Mouse (Mus musculus) mouse embryonic stem cell (cell line): ENCODE results near the gene Tgif2.
"Not testable (repeated sequence)": the region's sequence is repeated elsewhere in the genome, so short reads cannot be mapped to it uniquely, and the experiment has no call there.

Source experiments
- in situ Hi-C, 2 experiments: fragments of 300-500 bp; cut with MboI; formaldehyde crosslinking; loops; 1 replicate in 1 of 2; 3 replicates in 1 of 2; pipeline ENCODE4 v1.14.3; 2019 to 2020; ENCODE audit warnings: low sequenced_read_pairs in 2 of 2, low pct_unique_long_range_greater_than_20kb in 1 of 2, mixed read lengths in 1 of 2; ENCODE audit not compliant: unreplicated experiment in 1 of 2

Gene Tgif2

DNA sequence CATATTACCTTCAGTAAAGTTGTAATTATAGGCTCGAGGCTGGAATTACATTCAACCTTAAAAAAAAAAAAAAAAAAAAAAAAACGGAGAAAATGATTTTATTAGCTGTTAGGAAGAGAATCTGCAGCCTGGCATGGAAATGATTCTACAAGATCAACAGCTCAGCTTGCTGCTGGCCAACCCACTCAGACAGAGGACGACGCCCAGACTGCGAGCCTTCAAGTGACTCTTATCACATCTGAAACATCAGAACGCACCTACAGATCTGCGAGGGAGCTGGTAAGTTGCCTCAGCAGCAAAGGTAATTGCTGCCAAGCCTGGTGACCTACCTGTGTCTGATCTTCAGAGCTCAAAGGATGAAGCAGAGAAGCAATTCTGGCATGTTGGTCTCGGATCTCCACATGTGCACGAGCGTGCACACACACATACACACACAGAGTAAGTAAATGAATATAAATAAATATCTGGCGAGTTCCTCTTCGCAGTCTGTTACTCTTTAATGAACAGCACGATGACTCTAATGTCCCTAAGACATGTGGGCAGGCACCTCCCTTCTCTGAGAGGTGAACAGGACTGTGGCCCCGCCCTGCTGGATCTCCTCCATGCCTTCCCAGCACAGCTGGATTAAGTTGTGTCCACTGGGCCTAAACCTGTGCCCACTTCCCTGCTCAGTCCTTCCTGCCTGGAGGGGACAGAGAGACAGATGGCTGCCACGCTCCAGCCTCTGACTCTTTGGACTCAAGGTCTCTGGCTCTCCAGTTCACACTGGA, 54.9 kb downstream of the Tgif2 start:
- in situ Hi-C loops = loop anchor here in 1 of 2 experiments (5.0 kb wide), 1 partner anchor 43 kb away; no protein-coding TSS in a partner anchor

DNA sequence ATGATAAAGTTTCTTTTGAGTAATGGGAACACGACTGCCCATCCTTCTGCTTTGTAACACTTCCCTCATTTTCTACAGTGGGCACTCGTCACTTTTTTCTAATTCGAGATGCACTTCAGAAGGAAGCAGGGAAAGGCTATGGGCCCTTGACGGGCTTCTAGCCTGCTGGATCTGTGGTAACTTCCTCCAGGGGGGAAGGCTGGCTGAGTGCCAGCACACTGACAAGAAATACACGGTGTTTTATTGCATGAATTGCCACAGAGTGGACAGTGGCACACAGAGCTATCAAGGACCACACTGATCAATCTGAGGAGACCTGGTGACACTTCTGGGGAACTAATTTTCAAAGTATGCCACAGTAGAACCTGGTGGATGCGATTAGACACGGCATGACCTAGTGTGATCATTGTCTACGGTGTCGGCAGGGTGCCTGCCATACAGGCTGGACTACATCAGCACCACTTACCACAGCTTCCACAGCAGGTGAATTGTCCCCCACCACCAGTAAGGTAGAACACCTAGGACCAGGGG, 56.6 kb downstream of the Tgif2 start:
- in situ Hi-C loops = loop anchor here in 1 of 2 experiments (5.0 kb wide), 1 partner anchor 41 kb away; no protein-coding TSS in a partner anchor

DNA sequence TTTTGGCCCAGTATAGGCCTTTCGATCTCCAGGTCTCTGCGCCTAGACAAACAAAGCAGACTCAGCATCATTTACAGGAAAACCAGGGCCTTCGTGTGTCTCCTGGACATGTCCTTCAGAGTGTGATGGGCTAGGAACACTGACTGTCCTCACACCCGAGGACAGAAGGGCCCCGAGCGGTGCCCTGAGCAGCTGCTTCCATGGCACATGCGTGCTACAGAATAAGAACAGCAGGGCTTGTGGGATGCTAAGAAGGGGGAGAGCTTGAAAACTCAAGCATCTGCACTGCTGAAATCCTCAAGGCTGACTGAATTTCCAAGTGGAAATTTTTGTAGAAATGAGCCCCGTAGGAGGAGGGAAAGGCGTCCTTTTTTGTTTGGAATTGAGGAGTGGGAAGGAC, 57.2 kb downstream of the Tgif2 start:
- in situ Hi-C loops = loop anchor here in 1 of 2 experiments (5.0 kb wide), 1 partner anchor 40 kb away; no protein-coding TSS in a partner anchor

DNA sequence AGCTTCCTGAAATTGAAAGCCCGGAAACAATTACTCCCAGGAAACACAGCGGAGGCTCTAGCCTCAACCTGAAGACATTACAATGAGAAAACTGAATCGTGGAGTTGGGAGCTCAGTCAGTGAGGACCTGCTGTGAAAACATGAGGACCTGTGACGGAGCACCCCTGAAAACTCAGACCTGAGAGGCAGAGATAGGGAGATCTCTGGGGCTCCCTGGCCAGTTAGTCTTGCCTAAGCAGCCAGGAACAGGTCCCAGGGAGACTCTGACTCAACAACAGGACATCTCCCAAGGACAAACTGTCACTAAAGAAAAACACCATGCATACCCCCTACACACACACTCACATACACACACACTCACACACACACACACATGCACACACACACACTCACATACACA, 58.6 kb downstream of the Tgif2 start:
- in situ Hi-C loops = loop anchor here in 1 of 2 experiments (5.0 kb wide), 1 partner anchor 39 kb away; no protein-coding TSS in a partner anchor

DNA sequence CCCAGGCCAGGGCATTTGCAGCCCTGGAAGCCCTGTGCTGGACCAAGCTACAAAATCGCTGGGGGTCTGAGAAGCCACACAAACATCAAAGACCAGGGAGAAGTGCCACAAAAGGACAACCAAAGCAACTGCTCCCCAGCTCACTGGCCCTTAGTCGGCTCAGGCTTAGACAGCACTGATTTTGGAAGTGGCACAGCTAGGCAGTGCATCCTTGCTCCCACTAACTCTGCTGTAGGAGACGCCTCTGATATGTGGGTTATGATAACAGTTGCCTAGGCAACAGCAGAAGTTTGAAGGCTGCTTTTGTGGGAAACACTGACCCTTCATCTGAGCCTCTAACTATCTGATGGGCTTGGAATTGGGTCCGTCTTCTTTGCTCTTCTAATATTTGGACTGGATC, 59.4 kb downstream of the Tgif2 start:
- in situ Hi-C loops = loop anchor here in 1 of 2 experiments (5.0 kb wide), 1 partner anchor 38 kb away; no protein-coding TSS in a partner anchor

DNA sequence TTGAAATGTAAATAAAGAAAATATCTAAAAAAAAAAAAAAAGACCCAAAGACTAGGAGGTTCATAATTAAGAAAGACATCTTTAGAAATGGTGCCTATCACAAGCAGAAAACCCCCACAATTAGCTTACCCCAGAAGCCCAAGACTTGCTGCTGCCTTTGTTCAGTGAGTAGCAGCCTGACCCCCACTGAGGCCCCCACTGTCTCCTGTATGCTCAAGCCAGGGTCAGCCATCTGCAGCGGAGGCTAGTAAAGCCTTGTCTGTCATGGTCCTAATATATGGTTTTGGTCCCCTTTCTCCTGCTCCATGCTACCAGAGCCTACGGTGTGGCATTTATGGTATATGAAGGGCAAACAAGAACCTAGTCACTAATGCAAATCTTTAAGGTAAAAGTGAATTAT, 61.5 kb downstream of the Tgif2 start:
- in situ Hi-C loops = no loop called here

DNA sequence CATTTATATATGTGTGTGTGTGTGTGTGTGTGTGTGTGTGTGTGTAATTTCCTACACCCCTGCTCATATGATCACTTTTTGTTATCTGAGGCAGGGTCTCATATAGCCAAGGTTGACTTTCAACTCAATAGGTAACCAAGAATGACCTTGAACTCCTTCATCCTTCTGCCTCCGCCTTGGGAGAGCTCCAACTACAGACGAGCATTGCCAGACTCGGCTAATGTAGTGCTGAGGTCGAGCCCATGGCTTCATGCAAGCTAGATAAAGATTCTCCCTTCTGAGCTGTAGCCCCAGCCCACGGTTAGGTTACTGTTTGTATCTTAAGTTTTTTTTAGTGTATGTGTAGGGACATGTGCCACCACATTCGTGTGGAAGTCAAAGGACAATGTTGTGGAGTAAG, 62.1 kb downstream of the Tgif2 start:
- in situ Hi-C loops = no loop called here

DNA sequence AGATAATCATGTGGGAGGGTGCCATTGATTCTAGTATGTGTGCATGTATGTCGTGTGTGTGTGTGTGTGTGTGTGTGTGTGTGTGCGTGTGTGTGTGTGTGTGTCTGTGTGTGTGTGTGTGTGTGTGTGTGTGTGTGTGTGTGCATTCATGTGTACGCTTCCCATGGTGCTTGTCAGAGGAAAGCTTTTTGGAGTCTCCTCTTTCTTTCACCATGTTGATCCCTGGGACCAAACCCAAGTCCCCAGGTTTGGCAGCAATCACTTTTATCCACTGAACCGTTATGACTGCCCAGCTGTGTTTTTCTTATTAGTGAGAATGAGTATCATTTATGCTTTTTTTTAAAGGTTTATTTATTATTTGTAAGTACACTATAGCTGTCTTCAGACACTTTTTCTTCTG, 62.6 kb downstream of the Tgif2 start:
- in situ Hi-C loops = not testable (repeated sequence)

DNA sequence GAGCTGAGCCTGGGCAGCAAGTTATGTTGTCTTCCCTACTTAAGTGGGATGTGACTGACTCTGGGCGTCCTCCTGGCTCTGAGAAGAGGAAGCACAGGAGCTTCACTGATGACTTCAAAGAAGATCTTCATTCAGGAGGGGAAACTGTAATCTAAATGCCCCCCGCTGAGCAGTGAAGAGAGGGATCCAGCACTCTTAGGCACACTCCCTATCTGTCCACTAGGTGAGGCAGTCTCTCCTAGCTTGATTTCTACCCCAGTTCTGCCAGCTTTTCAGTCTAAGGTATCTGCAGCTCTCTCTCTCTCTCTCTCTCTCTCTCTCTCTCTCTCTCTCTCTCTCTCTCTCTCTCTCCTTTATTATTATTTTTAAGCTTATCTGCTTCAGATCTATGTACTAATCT, 63.6 kb downstream of the Tgif2 start:
- in situ Hi-C loops = no loop called here
